Mouse (Mus musculus) neural tube, embryonic 13.5 days (tissue): ENCODE data around the gene Aldoc. TPM values are rescaled to one million over a fixed set of nuclear protein-coding genes. Genes with fewer than 3 reads are reported as not detected.

Experiments
- ATAC-seq: fragments of 200-750 bp; cut with Nextera tagmentation; 2 replicates; pipeline ENCODE4 v1.8.0; 2017; ENCODE audit warnings: low read depth, mild to moderate bottlenecking, moderate TSS enrichment, moderate library complexity
- H3K27ac ChIP-seq: fragments of 300-500 bp; sonication (generic); replicated peaks from 2 replicates; pipeline ENCODE4 v1.5.1; 2015; ENCODE audit warnings: moderate library complexity, mild to moderate bottlenecking, inconsistent platforms
- H3K27me3 ChIP-seq: fragments of 300-500 bp; sonication (generic); 2 replicates; pipeline ENCODE4 v1.6.1; 2015; ENCODE audit warnings: mild to moderate bottlenecking, inconsistent platforms
- H3K36me3 ChIP-seq: fragments of 300-500 bp; sonication (generic); 2 replicates; pipeline ENCODE4 v1.6.1; 2015; ENCODE audit warnings: mild to moderate bottlenecking, inconsistent platforms
- H3K4me1 ChIP-seq: fragments of 300-500 bp; sonication (generic); replicated peaks from 2 replicates; pipeline ENCODE4 v1.6.1; 2015; ENCODE audit warnings: inconsistent platforms
- H3K4me2 ChIP-seq: fragments of 300-500 bp; sonication (generic); 2 replicates; pipeline ENCODE4 v1.6.1; 2015; ENCODE audit warnings: inconsistent platforms, mild to moderate bottlenecking, moderate library complexity
- H3K4me3 ChIP-seq: fragments of 300-500 bp; sonication (generic); 2 replicates; pipeline ENCODE4 v1.5.1; 2015; ENCODE audit warnings: mild to moderate bottlenecking, inconsistent platforms
- H3K9ac ChIP-seq: fragments of 300-500 bp; sonication (generic); 2 replicates; pipeline ENCODE4 v1.6.1; 2015; ENCODE audit warnings: moderate library complexity, mild to moderate bottlenecking, inconsistent platforms
- H3K9me3 ChIP-seq: fragments of 300-500 bp; sonication (generic); 2 replicates; pipeline ENCODE4 v1.6.1; 2016; ENCODE audit warnings: inconsistent platforms
- WGBS: fragments of 180-500 bp; shearing (Covaris S2); methylation state at CpG from one replicate; pipeline ENCODE4 v1.1.7; 2015; 5-methylcytosine and 5-hydroxymethylcytosine counted together
- polyA plus RNA-seq: library from polyadenylated mRNA; unstranded; fragments of >200 nt; fragmentation: Nextera tagmentation; extraction: Ambion mirVana; gene quantifications from 2 replicates; pipeline ENCODE4 v1.2.1, GENCODE M21; 2015

The Aldoc gene
- polyA plus RNA-seq, 1 experiment from 2014 or later: 149 TPM

DNA sequence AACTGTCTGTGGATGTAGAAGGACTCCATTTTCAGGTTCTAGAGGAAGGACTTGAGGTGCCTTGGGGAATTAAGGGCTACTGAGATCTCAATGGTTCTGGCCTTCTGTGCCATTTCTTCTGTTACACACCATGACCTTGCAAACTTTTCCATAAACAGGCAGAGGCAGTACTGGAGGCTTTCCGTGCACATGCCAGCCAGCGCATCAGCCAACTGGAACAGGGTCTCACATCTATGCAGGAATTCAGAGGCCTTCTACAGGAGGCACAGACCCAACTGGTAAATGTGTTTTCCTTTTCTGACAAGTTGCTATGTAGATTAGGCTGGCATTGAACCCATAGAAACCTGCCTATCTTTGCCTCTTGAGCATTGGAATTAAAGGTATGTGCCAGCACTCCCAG lies 9.1 kb upstream of the Aldoc start:
- no peak overlapping the region for H3K27ac ChIP-seq
- 97% methylated on average over 2 of the region's 2 CpGs for WGBS
- no peaks in the 10 kb centered on the region for H3K27me3 ChIP-seq
- no peaks in the 10 kb centered on the region for H3K4me1 ChIP-seq
- H3K4me3 ChIP-seq: no peak overlapping the region
- no peak overlapping the region for H3K4me2 ChIP-seq
- H3K9ac ChIP-seq: no peak overlapping the region
- peaks cover 33% of the 10 kb centered on the region; the same call in 1 of the 2 replicates for H3K36me3 ChIP-seq
- no peak for ATAC-seq
- no peaks in the 10 kb centered on the region for H3K9me3 ChIP-seq

DNA sequence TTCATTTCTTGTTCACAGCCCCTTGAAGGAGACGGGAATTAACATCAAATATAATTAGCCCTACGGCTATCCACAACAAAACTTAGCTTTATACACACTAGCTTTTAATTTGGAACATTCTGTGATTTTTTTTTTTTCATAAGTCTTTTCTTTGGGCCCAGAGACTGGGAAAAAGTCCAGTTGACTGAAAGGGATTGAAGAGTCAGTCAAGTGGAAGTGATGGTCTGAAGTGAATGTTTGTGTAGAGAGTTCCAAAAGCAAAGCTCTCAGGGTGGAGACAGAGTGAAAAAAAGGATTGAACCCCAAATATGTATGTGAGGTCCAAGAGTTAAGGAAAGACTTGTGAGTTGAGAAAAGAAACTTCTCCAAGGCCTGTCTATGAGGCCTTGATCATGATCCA lies 4.4 kb upstream of the Aldoc start:
- 85% methylated on average over 2 of the region's 2 CpGs for WGBS
- Histone ChIP-seq H3K27me3 (no peaks in the 10 kb centered on the region), H3K36me3 (peaks cover 28% of the 10 kb centered on the region; the same call in 1 of the 2 replicates), H3K4me2 (no peak overlapping the region), H3K9ac (no peak overlapping the region), H3K27ac (no peak overlapping the region), H3K4me3 (no peak overlapping the region), H3K9me3 (no peaks in the 10 kb centered on the region), H3K4me1 (peaks cover 18% of the 10 kb centered on the region)
- no peak for ATAC-seq

DNA sequence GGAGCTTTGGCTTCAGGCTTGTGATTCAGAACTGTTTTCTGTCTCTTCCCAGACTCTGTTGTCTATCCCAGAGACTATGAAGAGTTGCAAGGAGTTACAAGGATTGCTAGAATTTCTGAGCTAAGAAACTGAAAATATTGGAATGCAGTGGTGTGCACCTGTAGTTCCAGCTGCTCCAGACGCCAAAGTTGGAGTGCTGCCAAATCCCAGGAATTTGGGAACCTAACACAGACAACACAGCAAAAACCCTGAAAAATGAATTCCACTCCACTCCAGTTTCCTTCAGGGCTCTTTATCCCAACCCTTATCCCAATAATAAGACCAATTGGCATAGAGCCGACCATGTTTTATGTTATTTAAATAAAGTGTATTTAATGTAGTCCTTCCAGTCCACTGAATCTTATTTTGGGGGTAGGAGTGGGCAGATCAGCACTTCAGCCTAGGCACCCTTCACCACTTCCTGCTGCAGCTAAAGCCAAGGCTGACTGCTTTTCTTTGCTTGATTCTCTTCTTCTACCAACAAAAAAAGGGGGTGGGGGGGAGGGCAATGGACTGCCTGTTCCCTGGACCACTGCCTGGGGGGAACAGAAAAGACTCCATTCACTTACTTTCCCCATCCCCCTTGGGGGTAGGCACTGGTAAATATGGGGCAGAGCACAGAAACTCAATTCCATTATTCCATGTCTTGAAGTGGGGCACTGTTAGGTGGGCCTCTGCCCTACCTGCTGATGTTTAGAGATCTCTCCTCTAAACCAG lies 514 bp upstream of the Aldoc start:
- Histone ChIP-seq H3K9ac (0 out of 2 replicates have a peak overlapping the region, but pooled peaks have one; percentile 55), H3K9me3 (no peaks in the 10 kb centered on the region), H3K27me3 (no peaks in the 10 kb centered on the region), H3K4me2 (peak overlapping the region; percentile 50), H3K4me1 (peaks cover 35% of the 10 kb centered on the region), H3K4me3 (peak overlapping the region; percentile 30), H3K27ac (peak overlapping the region; percentile 80), H3K36me3 (peaks cover 16% of the 10 kb centered on the region; the same call in 1 of the 2 replicates)
- peak; percentile 57 for ATAC-seq
- 61% methylated on average over 2 of the region's 2 CpGs for WGBS

DNA sequence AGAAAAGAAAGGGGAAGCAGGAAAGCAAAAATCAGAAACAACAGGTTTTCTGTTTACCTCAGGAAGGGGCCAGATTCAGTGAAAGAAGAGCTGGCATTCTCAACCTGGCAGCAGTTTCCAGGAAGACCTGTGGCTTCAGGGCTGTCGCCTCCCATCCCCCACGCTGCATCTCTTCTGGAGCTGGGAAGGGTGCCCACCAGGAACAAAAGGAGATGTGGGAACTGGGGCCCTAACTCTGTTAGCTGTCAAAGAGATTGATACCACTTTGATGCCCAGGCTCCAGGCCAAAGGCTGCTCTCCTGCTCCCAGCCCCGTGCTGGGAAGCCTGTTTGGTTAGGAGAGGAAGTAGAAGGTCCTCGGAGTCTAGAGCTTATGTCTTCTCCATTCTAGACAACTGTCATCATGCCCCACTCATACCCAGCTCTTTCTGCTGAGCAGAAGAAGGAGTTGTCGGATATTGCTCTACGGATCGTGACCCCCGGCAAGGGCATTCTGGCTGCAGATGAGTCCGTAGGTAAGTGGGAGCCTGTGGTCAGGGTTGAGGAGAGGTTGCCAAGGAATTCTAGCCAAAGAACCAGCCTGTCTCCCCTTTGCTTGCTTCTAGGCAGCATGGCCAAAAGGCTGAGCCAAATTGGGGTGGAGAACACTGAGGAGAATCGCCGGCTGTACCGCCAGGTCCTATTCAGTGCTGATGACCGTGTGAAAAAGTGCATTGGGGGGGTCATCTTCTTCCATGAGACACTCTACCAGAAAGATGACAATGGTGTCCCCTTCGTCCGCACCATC lies 1.4 kb downstream of the Aldoc start:
- no peaks in the 10 kb centered on the region for H3K27me3 ChIP-seq
- 0 out of 2 replicates have a peak, but pooled peaks have one; percentile 9 for ATAC-seq
- WGBS: 67% methylated on average over 15 of the region's 15 CpGs
- H3K9me3 ChIP-seq: no peaks in the 10 kb centered on the region
- no peaks in the 10 kb centered on the region for H3K36me3 ChIP-seq
- H3K9ac ChIP-seq: peak overlapping the region; percentile 55; the same call in 1 of the 2 replicates
- H3K4me3 ChIP-seq: peak overlapping the region; percentile 30
- H3K27ac ChIP-seq: peak overlapping the region; percentile 80
- H3K4me2 ChIP-seq: peak overlapping the region; percentile 50
- H3K4me1 ChIP-seq: peaks cover 40% of the 10 kb centered on the region

DNA sequence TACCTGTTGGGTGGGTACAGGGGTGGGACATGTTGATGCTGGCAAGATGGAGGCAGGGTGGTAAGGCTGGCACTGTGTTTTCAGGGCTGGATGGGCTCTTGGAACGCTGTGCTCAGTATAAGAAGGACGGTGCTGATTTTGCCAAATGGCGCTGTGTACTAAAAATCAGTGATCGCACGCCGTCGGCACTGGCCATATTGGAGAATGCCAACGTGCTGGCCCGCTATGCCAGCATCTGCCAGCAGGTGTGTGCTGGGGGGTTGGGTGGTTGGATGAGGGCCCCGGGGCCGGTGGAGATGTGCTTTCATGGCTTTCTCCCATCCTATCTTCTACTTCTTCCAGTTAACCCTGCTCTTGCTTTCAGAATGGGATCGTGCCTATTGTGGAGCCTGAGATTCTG lies 2.2 kb downstream of the Aldoc start:
- H3K9me3 ChIP-seq: no peaks in the 10 kb centered on the region
- no peaks in the 10 kb centered on the region for H3K27me3 ChIP-seq
- H3K4me1 ChIP-seq: peaks cover 46% of the 10 kb centered on the region
- no peak for ATAC-seq
- peak overlapping the region; percentile 22; the same call in 1 of the 2 replicates for H3K4me3 ChIP-seq
- H3K9ac ChIP-seq: no peak overlapping the region
- peak overlapping the region; percentile 69 for H3K27ac ChIP-seq
- WGBS: 95% methylated on average over 12 of the region's 12 CpGs
- H3K4me2 ChIP-seq: peak overlapping the region; percentile 50
- H3K36me3 ChIP-seq: no peaks in the 10 kb centered on the region

DNA sequence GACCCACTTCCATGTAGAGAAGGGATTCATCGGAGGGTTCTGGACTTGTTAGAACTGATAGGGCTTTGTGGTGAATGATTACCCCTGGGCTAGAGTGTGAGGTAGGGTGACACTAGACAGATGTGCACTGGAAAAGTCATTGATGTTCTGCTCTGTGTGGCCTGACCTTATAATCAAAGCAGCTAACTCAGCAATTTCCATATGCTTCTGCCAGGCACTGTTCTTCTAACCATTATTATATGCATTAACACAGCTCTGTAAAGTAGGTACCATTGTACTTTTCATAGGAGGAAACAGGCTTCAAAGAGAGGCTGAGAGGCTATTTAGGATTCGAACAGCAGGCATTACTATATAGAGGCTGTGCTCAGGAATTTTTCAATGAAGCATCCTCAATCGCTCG lies 4.4 kb downstream of the Aldoc start:
- H3K9ac ChIP-seq: no peak overlapping the region
- H3K27me3 ChIP-seq: no peaks in the 10 kb centered on the region
- H3K27ac ChIP-seq: no peak overlapping the region
- peaks cover 1% of the 10 kb centered on the region for H3K36me3 ChIP-seq
- 95% methylated on average over 4 of the region's 4 CpGs for WGBS
- ATAC-seq: no peak
- H3K4me3 ChIP-seq: no peak overlapping the region
- H3K9me3 ChIP-seq: no peaks in the 10 kb centered on the region
- no peak overlapping the region for H3K4me2 ChIP-seq
- H3K4me1 ChIP-seq: peaks cover 40% of the 10 kb centered on the region

DNA sequence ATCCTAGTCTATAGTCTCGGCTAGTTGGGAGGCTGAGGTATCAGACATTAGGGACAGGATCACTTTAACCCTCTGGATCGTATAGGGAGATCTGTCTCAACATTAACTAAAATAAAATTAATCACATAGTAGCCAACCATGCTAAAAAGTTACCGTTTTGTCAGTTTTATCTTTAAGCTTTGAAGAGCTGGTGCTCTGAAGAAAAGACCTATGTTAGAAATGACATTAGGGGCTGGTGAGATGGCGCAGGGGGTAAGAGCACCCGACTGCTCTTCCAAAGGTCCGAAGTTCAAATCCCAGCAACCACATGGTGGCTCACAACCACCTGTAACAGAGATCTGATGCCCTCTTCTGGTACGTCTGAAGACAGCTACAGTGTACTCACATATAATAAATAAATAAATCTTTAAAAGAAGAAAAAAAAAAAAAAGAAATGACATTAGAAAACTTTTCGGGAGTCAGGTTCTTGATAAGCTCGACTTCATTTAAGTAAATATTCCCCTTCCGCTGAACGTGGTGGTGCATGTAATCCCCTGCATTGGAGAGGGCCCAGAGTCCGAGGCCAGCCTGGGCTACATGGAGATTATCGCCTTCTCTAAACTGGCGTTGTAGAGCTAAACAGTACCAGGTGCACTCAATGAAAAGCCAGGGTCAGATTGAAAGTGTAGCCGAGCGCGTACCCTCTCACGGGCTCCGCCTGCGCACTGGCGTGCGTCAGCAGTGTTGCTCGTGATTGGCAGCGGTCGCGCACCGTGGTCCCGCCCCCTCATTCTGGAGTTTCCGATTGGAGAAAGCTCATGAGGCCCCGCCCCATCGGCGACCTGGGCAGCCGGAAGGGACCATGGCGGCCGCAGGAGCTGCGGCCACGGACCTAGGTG lies 5.1 kb downstream of the Aldoc start, which contains the start of gene Pigs:
Gene Pigs, plus strand, starts transcription at position 782 of the 878 bp plus-strand sequence.
- H3K27ac ChIP-seq: peak within 1 kb of the TSS; percentile 40; the same call in 1 of the 2 replicates
- WGBS: 13% methylated on average over 37 of the region's 37 CpGs
- H3K4me2 ChIP-seq: peak within 1 kb of the TSS; percentile 87
- no peaks in the 10 kb centered on the region for H3K27me3 ChIP-seq
- H3K4me1 ChIP-seq: peaks cover 33% of the 10 kb centered on the region
- peak within 1 kb of the TSS; percentile 75 for H3K9ac ChIP-seq
- no peaks in the 10 kb centered on the region for H3K9me3 ChIP-seq
- H3K36me3 ChIP-seq: peaks cover 8% of the 10 kb centered on the region
- ATAC-seq: peak; percentile 96
- H3K4me3 ChIP-seq: peak within 1 kb of the TSS; percentile 88

DNA sequence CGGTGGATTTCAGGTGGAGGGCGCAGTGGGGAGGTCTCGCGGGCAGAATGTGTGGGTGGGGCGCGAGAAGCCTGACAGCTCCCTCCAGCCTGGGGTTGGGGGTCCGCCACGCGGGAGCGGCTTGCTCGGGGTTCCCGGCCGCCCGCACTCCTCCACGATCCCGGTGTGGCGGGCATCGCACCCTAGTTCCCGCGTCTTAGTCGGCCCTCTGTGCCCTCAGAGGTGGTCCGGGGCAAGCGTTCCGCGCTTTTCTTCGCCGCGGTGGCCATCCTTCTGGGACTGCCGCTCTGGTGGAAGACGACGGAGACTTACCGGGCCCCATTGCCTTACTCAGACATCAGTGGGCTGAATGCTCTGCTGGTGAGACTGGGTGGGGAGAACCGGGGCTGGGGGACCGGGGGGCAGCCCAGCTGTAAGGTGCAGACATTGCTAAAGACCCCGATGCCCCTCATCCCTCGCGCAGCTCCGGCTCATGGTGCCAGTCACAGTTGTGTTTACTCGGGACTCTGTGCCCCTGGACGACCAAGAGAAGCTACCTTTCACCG lies 5.8 kb downstream of the Aldoc start:
- Histone ChIP-seq H3K4me2 (peak overlapping the region; percentile 87), H3K9ac (peak overlapping the region; percentile 75), H3K27me3 (no peaks in the 10 kb centered on the region), H3K4me3 (peak overlapping the region; percentile 88), H3K4me1 (peaks cover 26% of the 10 kb centered on the region), H3K36me3 (peaks cover 15% of the 10 kb centered on the region), H3K27ac (peak overlapping the region; percentile 40; the same call in 1 of the 2 replicates), H3K9me3 (no peaks in the 10 kb centered on the region)
- under 1% methylated on average over 41 of the region's 41 CpGs for WGBS
- peak; percentile 78 for ATAC-seq

DNA sequence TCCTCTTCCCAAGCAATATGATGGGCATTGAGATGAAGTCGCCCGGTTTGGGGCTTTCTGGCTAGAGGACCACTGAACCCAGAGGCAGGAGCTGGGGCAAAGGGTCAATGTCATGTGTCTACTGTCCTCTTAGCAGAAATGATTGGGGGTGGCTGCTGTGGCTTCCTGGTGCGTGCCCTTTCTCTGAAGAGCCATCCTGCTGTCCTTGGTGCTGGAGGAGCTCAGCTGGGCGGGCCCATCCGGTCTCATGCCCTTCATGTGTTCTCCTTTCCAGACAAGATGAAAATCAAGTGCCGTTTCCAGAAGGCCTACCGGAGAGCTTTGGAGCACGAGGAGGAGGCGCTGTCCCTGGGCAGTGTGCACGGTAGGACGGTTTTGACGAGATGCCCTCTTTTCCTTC lies 9.9 kb downstream of the Aldoc start:
- Histone ChIP-seq H3K36me3 (peaks cover 54% of the 10 kb centered on the region), H3K9ac (no peak overlapping the region), H3K27me3 (no peaks in the 10 kb centered on the region), H3K9me3 (no peaks in the 10 kb centered on the region), H3K27ac (no peak overlapping the region), H3K4me2 (no peak overlapping the region), H3K4me1 (peaks cover 11% of the 10 kb centered on the region), H3K4me3 (no peak overlapping the region)
- 96% methylated on average over 12 of the region's 12 CpGs for WGBS
- ATAC-seq: no peak

DNA sequence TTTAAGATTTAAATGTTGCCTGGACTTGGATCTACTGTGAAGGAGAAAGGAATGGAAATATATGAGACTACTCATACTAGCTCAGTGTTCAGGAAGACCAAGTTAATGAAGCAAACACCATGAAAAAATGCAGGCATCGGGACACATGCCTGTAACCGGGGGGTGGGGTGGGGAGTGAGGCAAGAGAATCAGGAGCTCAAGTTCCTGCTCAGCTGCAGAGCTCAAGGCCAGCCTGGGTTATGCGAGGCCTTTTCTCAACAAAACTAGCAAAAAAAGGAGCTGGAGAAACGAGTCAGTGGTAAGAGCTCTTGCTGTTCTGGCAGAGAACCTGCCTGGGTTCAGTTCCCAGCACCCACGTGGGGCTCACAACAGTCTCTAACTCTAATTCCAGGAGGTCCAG lies 11.2 kb downstream of the Aldoc start:
- no peak overlapping the region for H3K4me2 ChIP-seq
- H3K9me3 ChIP-seq: no peaks in the 10 kb centered on the region
- ATAC-seq: no peak
- no peak overlapping the region for H3K4me3 ChIP-seq
- H3K27me3 ChIP-seq: no peaks in the 10 kb centered on the region
- H3K36me3 ChIP-seq: peaks cover 67% of the 10 kb centered on the region
- H3K4me1 ChIP-seq: peaks cover 8% of the 10 kb centered on the region
- no peak overlapping the region for H3K27ac ChIP-seq
- 91% methylated on average over 5 of the region's 5 CpGs for WGBS
- H3K9ac ChIP-seq: no peak overlapping the region

DNA sequence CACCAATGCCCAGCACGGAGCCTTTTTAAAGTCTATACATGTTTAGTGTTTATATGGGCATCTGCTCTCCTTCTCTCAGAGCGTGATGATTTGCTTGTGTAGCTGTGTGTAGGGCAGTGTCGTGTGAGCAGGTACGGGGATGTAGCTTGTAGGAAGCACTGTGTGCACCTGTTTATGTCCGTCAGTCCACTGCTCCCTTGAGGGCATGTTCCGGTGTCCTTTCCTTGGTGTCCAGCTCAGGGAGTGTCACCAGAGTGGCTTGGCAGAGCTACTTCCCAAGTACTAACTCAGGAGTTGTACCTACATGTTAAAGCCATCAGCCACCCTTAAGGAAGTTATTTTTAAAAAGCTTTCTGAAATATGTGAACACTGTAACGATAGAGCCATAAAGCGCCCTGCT lies 14.3 kb downstream of the Aldoc start:
- peaks cover 87% of the 10 kb centered on the region for H3K36me3 ChIP-seq
- no peaks in the 10 kb centered on the region for H3K4me1 ChIP-seq
- no peak overlapping the region for H3K4me2 ChIP-seq
- H3K27ac ChIP-seq: no peak overlapping the region
- 97% methylated on average over 8 of the region's 8 CpGs for WGBS
- ATAC-seq: no peak
- no peak overlapping the region for H3K9ac ChIP-seq
- H3K27me3 ChIP-seq: no peaks in the 10 kb centered on the region
- H3K9me3 ChIP-seq: no peaks in the 10 kb centered on the region
- H3K4me3 ChIP-seq: no peak overlapping the region
